Mouse (Mus musculus): Measurements from ENCODE around the gene Ppara.

The Ppara gene

DNA sequence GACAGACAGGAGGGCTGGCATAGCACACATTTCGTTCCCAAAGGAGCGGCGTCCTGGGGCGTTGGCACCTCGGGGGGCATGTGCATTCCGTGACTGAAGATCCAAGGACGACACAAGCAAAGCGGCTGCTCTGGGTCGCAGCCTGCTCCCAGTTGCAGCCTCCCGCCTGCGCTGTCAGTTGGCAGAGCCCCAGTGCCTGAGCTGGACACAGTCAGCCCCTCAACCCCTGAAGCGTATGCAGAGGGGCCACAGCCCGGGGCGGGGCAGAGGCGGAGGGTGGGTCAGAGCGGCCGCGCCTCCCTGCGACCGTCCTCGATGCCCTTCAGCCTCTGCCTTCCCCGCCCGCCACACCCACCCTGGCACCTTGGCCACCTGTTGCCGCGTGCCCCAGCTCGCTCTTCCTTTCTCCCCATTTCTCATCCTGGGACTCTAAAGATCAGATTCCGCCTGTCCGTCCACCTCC, at the start of gene Ppara:
Gene Ppara (plus strand): TSS at position 413 of the 463 bp plus-strand sequence.
- no peak for DNase-seq (ENCODE audit: low spot score in 2 of 2)

DNA sequence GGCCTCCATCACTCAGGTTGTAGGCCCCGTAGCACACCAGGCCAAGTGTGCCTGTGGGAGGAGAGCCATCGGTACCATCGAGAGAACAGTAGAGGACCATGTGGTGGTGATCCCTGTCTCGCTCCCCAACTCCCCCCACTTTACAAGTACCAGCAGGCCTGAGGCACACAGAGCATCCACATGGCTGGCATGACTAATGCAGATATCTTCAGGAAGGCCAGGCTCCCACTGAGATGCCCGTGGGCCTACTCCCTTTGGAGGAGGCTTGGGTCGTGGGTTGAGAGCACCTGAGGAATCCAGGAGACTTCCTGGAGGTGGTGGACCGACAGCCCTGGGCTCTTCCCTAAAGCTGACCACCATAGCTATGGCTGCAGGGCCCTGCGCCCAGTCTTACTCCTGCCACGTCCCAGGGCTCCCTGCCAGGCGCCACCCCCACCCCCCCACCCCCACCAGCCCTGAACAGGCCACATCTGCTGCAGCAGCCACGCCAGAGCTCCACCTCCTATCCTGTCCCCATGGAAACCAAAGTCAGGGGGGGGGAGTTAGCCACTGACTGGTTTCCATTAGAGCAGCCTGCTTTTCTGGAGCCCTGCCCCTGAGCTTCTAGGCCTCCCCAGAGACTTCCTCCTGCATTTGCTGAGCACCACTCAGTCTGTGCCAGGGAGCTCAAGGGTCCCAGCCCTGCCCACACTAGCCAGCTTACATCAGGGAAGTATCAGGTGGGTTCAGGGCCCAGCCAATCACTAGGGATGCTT, 48.0 kb upstream of the Ppara start:
- peak; percentile 86 to 91 for DNase-seq (ENCODE audit: low spot score in 2 of 2)

DNA sequence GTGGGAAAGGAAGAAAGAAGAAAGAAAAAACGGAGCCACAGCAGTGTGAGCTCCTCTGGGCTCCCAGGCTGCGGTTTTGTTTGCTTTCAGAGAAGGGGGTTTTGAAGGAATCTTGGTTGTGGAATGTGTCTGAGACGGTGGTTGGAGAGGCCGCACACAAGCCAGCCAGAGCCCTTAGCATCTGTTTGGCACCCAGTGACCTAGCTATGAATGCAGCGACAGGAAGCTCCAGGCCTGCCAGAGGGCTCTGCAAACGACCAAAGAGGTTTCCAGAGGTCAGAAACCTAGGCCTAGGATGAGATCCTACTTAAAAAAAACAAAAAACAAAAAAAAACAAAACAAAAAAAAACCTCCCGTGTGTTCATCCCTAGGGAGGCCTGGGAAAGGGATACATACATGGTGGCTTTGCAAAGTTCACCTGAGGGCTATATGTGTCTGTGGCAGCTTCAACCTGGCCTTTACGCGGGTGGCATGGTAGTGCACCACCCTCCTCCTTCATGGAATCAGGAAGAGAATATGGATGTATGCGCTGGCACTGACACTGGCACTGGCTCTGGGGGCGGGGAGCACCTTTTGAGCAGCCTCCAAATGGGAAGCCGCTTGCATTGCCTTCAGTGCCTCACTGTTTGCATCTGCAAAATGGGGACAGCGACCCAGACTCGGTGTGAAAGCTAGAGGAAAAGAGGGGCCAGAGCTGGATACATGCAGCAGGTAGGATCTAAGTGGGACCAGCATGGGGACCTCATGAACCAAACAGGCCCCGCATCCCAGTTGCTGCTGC, 47.0 kb upstream of the Ppara start:
- no peak for DNase-seq (ENCODE audit: low spot score in 2 of 2)

DNA sequence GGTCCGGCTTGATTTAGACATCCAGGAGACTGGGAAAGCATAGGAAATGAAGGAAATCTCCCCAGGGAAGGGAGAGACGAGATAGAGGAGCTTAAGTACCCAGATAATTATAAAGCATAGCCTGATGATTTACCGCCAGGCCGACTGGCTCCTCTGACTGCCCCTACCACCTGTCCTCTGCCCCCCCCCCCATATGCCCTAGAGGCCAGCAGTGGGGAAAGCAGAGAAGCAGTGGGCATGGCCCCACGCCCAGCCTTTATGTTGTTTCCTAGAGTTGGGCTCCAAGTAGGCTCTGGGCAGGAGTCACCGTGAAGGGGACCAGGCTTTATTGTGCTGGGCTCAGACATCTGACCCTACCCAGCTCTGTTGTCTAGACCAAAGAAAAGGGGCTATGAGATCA, 46.0 kb upstream of the Ppara start:
- no peak for DNase-seq (ENCODE audit: low spot score in 2 of 2)

DNA sequence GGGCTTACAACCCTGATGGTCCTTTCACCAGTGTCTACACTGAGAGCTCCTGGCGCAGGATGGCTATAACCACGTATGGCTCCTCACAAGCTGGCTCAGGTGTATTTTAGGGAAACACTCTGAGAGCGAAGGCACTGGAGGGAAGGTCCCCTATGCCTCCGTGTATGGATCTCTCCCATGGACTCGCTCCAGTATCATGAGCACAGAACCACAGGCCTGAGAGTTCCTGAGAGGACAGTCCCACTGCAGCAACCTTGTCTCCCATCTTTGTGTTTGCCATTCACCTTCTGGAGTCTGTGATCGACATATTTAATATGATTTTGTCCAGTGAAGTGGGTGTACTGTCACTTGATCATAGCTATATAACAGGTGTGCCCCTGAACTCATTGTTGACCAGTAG, 45.3 kb upstream of the Ppara start:
- no peak for DNase-seq (ENCODE audit: low spot score in 2 of 2)

DNA sequence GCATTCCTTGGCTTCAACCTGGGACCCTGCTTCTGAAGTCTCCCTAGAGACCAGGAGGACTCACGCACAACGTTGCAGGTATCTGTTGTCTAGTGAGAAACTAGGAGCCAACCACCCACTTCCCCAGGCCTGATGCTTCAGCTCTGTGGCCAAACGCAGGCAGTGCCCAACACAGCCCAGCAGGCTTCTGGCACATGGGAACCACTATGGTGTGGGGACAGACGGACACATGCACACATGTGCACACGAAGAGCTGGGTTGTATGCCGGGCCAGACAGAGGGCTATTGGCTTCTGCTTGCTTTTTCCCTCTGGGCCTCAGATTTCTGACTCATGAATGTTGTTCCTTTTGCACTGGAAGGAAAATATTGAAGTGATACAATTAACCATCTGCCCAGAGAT, 44.7 kb upstream of the Ppara start:
- no peak for DNase-seq (ENCODE audit: low spot score in 2 of 2)

DNA sequence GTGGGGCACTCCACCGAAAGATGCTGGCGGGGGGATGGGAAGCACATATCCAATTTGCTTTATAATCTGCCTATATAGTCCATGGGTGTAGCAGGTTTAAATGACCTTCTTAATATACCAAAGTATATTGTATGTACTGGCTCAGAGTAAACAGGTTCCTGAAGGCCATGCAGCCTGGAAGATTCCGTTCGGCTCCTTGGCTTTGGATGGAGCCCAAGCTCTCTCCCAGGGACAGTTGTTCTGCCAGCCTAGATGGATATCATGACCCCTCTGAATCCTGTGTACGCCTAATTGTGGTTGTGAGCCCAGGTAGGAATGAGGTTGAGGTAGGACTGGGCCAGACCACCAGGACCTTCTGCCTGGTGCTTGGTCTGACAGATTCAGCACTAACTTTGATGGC, 43.9 kb upstream of the Ppara start:
- no peak for DNase-seq (ENCODE audit: low spot score in 2 of 2)

DNA sequence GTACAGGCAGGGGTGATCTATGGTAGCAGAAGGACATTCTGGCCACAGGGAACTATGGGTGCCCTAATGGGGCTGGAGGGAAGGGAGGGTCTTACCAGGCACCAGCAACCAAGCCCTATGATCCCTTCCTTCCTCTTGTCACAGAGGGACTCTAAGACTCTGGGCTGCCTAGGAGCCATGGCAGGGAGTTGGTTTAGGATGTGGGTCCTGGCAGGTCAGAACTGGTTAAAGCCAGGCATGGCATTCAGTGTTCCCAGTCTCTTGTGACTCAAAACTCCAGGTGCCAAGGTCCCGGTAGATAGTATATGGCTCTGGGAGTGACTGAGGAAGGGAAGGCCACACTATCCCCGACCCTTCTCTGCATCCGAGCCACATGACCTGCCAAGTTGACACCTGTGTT, 41.7 kb upstream of the Ppara start:
- DNase-seq (ENCODE audit: low spot score in 2 of 2), result no peak

DNA sequence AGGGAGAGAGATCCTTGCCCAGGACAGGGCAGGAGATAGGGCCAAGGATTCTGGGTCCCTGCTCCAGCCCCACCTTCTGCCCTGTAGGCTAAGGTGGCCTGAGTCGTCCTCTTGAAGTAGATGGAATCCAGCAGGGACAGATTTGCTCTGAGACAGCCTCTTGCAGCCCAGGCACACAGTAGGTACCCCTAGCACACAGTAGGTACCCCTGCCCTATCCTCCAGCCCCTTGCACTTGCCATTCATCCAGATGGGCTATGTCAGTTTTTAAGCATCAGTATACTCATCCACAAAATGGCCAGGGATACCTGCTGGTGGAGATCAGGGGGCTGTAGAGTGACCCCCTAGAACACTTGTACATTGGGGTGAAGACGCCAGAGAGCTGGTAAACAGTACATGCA, 41.0 kb upstream of the Ppara start:
- DNase-seq (ENCODE audit: low spot score in 2 of 2), result no peak

DNA sequence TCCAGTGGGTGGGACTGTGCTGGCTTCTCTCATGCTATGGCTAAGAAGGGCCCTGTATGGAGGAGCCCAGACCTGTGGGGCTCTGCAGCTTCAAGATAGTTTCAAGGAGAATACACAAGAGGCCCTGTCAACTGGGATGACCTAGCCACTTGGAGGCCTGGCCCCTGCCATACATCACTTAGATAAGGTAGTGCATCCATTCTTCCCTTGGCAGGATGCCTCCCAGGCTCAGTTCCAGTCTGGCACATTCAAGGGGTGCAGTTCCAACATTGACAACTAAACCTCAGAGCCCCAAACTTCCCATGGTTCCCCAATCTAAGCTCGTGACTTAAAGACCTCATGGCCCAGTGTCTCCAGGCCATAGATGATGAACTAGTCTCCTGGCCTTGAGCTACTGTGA, 40.4 kb upstream of the Ppara start:
- DNase-seq (ENCODE audit: low spot score in 2 of 2), result no peak

DNA sequence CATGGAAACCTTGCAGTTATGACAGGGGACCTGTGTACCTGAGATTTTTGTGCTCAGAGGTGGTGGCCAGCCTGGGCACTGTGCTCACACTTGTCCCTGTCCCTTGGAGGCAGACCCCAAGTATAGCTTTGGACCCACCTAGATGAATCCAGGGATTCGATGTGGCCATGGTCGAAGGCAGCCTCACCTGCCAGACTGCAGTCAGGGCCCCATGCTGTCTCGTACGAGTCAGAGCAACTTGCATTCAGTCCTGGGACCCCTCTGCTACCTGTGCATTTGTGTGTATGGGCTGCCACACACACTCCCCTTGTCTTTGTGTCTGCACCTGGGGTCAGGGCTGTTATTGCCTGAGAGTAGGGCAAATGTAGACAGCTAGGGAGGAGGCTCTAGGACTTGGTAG, 39.5 kb upstream of the Ppara start:
- DNase-seq (ENCODE audit: low spot score in 2 of 2), result no peak

DNA sequence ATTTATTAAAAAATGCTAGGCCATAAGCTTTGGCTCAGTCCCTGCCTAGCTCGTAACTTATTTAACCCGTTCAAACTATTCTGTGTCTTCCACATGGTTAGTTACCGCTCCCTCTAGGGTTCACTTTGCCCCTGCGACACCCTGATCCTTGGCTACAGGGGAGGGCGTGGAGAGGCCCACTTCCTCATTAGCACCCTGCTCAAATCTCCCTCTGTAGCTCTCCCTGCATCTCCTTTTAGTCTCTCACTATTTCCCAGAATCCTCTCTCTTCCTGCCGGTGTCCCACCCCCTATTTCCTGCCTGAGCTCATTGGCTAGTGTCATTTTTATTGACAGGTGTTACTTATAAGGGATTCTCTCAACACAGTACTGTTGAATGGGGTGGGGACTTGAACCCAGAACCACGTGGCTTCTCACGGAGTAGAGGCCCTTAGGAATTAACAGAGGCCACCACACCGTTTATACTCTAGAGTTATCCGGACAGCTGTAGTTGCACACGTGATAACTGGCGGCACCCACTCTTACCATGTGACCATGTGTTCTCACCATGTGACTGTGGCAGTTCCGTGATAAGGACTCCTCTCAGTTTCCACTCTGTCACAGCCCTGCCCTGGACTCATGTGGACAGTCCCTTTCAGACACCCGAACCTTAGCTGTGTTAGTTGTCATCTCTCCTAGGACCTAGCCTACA, 36.3 kb upstream of the Ppara start:
- DNase-seq (ENCODE audit: low spot score in 2 of 2), result no peak

DNA sequence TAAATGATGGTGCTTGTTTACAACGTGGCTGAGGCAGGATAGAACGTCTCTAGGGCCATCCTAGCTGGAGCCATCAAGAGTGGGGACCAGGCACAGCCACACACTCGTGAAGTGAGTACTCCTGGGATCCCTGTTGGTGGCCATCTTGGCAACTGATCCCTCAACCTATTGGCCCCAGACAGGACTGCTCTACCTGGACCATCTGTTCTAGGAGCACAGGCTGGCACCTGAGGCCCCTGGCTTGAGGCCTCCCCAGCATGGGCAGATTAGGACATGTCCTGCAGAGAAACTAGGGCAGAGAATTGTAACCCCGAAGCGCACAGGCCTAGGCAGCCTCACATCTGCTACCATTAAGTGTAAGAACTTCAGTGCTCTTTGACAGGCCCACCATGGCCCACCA, 35.3 kb upstream of the Ppara start:
- DNase-seq (ENCODE audit: low spot score in 2 of 2), result no peak

DNA sequence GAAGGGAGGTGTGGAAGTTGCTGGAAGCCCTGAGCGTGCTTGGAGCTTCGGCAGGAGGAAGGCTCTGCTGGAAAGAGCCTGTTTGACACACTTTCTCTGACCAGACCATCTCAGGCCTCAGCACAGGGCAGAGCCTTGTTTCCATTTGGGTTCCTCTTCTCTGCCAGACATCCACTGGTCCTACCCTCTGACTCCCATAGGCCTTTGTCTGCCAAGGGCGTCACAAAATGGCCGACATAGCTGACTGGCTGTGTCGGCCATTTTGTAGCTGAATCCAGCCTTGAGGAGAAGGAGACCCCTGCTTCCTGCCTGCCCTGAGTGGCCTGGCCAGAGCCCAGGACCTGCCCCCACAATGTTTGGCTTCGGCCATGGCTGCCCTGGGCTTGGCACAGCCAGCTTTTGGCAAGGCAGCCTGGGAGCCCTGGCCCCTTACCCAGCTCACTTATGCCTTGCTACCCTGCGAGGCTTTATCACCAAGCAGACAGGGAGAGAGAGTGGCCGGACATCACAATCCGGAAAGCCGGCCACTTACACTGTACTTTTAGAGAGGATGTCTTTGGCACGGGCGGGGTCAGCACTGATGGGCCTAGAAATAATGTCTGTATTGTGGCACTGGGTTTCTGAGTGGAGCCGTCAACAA, 34.8 kb upstream of the Ppara start:
- DNase-seq (ENCODE audit: low spot score in 2 of 2), result peak; percentile 81 to 83

DNA sequence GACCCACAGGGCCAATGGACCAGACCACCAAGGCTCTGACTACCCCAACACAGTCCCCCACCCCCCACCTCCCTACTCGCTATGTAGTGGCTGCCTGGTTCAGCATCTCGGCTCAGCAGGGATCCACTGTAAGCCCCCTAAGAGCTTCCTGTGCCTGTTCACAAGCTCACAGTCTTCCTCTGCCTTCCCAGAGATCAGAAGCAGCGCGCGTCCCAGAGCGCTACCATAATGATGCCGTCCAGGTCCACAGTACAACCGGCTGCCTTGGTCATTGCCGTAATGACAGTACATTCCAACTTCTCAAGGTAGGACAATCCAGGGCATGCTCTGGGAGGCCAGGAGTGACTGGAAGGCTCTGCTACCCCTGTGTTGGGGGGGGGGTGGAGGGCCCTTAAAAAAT, 34.1 kb upstream of the Ppara start:
- DNase-seq (ENCODE audit: low spot score in 2 of 2), result no peak

DNA sequence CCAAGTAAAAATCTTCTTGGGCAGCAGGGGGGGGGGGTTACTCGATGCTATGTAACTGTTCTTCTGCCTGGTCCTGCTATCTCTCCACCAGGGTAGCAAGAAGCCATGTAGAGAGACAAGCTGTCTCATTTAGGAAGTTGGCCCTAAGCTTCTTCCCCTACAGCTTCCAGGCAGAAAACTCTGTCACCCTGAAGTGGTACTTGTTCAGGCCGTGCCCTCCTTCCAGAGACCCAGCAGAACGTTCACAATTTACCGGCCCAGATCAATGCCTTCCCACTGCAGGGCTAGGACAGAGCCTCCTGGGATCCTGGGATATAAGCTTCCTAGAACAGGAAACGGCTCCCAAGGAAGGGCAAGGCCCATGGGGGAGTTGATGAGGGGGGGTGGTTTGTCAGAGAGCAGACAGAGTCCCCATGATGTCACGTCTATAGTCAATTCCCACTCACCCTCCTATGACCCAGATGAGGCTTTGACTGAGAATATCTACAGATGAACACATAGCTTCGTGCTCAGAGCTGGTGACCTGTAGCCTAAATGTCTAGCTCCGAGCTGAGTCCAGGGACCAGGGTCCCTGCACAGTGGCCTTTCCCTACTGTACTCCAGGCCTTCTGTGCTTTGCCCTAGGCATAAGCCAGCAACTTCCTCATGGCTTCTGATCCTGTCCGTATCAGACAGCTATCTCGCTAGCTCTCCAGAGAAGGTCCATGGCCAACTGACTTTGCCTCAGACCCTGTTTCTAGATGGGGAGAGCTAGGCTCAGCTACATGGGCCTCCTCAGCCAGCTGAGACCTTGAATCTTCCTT, 33.5 kb upstream of the Ppara start:
- DNase-seq (ENCODE audit: low spot score in 2 of 2), result no peak

DNA sequence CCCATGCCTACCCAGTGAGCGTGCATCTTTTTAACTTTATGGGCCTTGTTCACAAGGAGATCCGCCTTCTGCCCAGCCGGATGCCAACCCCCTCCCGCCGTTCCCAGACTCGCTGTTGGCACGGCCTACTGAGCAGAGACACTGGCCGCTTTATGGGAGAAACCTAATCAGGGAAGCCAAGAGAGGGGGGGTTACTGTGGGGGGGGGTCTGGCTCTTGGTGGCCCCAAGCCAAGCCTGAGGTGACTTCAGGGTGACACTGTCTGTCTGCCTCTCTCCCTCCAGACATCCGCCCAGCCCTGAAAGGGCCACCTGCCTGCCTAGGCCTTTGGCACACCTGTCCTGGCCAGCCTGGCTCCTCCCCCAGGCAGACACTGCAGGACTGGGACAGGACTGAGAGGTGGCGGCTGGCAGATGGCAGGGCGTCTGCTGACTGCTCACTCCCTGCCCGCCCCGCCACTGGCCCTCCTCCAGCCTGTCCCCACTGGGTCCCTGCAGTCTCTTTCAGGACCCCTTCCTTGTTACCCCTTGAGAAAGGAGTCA, 32.3 kb upstream of the Ppara start:
- peak; percentile 89 to 91 for DNase-seq (ENCODE audit: low spot score in 2 of 2)

DNA sequence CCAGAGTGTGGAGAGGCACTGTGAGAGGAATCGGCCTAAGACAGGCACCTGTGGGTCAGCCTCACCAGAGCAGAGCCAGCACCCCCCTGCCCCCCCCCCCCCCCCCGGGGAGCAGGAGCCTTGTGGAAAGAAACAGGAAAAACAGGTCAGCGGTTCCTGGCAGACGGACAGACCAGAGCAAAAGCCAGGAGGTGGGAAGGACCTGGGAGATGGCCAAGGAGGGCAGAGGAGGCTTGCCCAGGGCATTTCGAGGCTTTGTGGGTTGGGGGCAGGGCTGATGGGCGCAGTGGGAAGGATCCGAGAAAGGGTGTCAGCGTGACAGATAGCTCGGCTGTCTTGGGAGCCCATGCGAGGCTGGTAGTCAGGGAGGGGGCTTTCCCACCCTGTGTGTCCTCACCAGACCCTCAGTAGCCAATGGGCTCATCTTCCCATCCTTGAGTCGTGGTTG, 31.6 kb upstream of the Ppara start:
- peak; percentile 85 for DNase-seq (ENCODE audit: low spot score in 2 of 2)

DNA sequence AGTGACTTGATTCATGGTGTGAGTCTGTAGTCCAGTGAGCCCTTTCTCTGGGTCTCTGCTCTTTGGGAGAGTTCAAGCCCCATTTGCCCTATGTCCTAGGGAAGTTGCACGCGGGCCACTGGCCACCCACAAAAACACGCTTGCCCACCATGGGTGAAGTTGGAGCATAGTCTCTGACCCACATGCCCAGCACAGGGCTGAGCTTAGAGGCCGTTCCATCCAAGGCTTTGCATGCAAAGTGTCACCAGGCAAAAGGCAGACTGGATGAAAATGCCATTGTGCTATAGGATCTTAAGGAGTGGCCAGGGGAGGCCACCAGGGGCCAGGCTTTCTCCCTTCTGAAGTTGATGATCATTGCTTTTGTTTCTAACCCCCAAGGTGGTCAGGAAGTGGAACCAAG, 30.9 kb upstream of the Ppara start:
- no peak for DNase-seq (ENCODE audit: low spot score in 2 of 2)

DNA sequence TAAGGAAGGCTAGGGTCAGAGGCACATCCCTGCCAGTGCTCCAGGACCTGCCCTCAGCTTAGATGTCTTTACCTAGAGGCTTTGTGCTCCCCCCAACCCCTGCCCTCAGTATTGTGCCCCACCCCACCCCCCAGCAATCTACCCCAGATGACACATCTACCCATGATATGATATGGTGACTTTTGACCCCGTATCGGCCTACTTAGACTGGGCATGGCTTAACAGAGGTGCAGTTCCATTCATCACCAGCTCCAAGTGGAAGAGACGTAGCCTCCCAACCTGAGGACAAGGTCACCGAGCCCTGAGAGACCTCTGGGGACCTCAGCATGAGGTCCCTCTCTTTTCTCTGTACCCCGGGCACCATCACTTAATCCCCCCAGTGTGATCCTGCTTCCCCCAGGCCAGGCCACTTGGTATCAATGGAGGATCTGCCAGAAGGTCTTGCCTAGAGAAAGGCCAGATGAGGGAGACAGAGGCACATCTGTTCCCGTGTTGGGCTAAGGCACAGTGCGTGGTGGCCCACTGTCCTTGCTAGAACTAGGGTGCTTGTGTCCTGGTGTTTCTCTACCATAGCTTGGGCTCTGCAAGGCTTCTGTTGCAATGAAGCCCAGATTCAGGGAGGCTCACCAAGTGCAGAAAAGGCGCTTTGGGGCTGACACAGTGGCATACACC, 30.3 kb upstream of the Ppara start:
- DNase-seq (ENCODE audit: low spot score in 2 of 2), result peak in 1 of 2 experiments; percentile 31
